Mouse (Mus musculus): ENCODE measurements at regions not wholly inside any gene's neighbourhood (a gene's known extent, or its start where the extent isn't known, plus 50 kb on each side); places are given as distances from the start of the nearest gene placed in this dataset.

- DNase-seq (ENCODE audit: low spot score): no peak
These were observed 326.6 kb upstream of the Apob start for GRCm38 (mm10) chr12:7650851-7651250.

- no peak for DNase-seq (ENCODE audit: low spot score)
These were observed 315.4 kb upstream of the Apob start for GRCm38 (mm10) chr12:7662027-7662426.

GRCm38 (mm10) chr12:7670114-7670513 is 307.3 kb upstream of the Apob start:
- no peak for DNase-seq (ENCODE audit: low spot score)

- DNase-seq (ENCODE audit: low spot score): no peak
These were observed 306.9 kb upstream of the Apob start for GRCm38 (mm10) chr12:7670561-7670960.

GRCm38 (mm10) chr12:7691996-7692395 is 285.5 kb upstream of the Apob start:
- DNase-seq (ENCODE audit: low spot score): no peak

- DNase-seq (ENCODE audit: low spot score): no peak
These were observed 279.0 kb upstream of the Apob start for GRCm38 (mm10) chr12:7698324-7698944.

- no peak for DNase-seq (ENCODE audit: low spot score)
These were observed 268.3 kb upstream of the Apob start for GRCm38 (mm10) chr12:7709102-7709501.

- no peak for DNase-seq (ENCODE audit: low spot score)
These were observed 267.6 kb upstream of the Apob start for GRCm38 (mm10) chr12:7709872-7710271.

GRCm38 (mm10) chr12:7715091-7715490 is 262.4 kb upstream of the Apob start:
- DNase-seq (ENCODE audit: low spot score): no peak

- DNase-seq (ENCODE audit: low spot score): no peak
These were observed 258.9 kb upstream of the Apob start for GRCm38 (mm10) chr12:7718556-7718955.

GRCm38 (mm10) chr12:7719080-7719479 is 258.4 kb upstream of the Apob start:
- no peak for DNase-seq (ENCODE audit: low spot score)

- DNase-seq (ENCODE audit: low spot score): no peak
These were observed 252.5 kb upstream of the Apob start for GRCm38 (mm10) chr12:7724992-7725391.

- no peak for DNase-seq (ENCODE audit: low spot score)
These were observed 239.4 kb upstream of the Apob start for GRCm38 (mm10) chr12:7738020-7738419.

- DNase-seq (ENCODE audit: low spot score): no peak
These were observed 238.7 kb upstream of the Apob start for GRCm38 (mm10) chr12:7738629-7739351.

GRCm38 (mm10) chr12:7739352-7739994 is 238.0 kb upstream of the Apob start:
- DNase-seq (ENCODE audit: low spot score): no peak

GRCm38 (mm10) chr12:7746708-7747107 is 230.7 kb upstream of the Apob start:
- DNase-seq (ENCODE audit: low spot score): no peak

GRCm38 (mm10) chr12:7749319-7750238 is 227.9 kb upstream of the Apob start:
- no peak for DNase-seq (ENCODE audit: low spot score)

GRCm38 (mm10) chr12:7754861-7755260 is 222.6 kb upstream of the Apob start:
- no peak for DNase-seq (ENCODE audit: low spot score)

GRCm38 (mm10) chr12:7764795-7765697 is 212.4 kb upstream of the Apob start:
- DNase-seq (ENCODE audit: low spot score): no peak

- no peak for DNase-seq (ENCODE audit: low spot score)
These were observed 203.3 kb upstream of the Apob start for GRCm38 (mm10) chr12:7774127-7774526.

- no peak for DNase-seq (ENCODE audit: low spot score)
These were observed 201.1 kb upstream of the Apob start for GRCm38 (mm10) chr12:7776335-7776734.

Measured in MN1 (cell line).